Mouse (Mus musculus): ENCODE measurements around the gene Ehmt2.

DNA sequence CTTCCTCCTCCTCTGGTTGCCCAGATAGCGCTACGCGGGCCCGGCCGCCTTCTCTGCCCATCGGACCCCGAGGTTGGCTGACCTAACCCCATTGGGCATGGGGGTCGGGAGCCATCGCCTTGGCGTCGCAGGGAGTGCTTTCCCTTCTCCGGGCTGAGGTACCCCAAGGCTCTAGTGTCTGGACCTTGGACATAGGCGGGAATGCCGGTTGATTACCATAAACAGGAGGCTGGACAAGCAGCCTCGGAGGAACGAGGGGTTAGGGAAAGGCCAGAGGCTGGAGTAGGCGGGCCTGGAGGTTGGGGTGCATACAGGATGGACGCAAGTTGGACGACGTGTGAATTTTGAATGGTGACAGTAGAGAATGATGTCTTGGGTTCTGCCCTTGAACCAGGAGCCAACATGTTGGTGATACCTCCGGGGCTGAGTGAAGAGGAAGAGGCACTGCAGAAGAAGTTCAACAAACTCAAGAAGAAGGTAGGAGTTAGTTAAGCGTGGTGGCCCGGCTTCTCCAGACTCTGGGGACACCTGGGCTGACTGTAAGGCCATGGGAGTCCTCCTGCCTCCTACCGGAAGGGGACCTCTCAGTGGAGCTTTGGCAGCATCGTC is 47.6 kb upstream of the Ehmt2 start:
- no peak for TF ChIP-seq CTCF (IDR thresholded peaks at IDR 0.05; ENCODE audit: control insufficient read depth, insufficient read depth, low read length)
- no peak for TF ChIP-seq POLR2A (IDR thresholded peaks at IDR 0.05; ENCODE audit: borderline replicate concordance, control insufficient read depth, low read depth, low read length)
